Mouse (Mus musculus): ENCODE results near the gene Eif4e2. TPM values are rescaled to one million over a fixed set of nuclear protein-coding genes. Genes with fewer than 3 reads are reported as not detected.

Gene Eif4e2
- total RNA-seq, 4 experiments from 2014 or later = 54.7 to 68.0 (median 59.8) TPM

DNA sequence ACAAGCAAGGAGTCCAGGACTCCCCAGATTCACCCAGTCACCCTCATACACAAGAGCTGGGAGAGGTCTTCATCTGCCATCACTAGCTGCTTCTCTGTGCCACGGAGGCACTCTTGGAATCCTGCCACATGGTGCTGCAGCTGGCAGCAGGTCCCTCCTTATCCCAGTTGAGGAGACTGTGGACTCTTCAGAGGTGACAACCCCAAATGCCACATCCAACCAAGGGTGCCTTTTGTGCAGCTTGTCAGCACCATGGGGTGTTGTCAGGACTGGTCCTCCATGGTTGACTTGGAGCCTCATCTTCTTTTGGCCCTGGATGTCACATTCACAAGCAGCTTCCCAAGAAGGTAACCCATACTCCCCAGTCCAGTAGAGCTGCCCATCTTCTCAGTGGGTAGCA lies 11.9 kb upstream of the Eif4e2 start:
- DNase-seq (ENCODE audit: low spot score in 2 of 2) = no peak

DNA sequence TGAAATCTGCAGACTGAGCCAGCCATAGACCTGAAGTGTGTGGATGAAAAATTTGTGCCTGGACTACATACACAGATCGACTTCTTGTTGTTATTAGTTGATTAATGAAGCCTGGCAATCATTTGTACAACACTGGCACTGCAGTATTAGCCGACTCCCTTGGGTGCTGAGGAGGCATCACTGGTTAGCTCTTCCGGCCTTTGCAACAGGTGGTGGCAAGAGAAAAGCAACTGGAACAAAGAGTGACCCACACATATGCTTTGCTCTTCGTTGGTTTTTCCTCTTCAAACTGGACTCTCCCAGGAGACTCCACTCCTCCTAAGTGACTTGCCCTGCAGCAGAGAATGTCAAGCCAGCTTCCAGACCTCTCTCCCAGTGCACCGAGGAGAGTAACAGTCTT lies 9.9 kb upstream of the Eif4e2 start:
- DNase-seq (ENCODE audit: low spot score in 2 of 2) = no peak

DNA sequence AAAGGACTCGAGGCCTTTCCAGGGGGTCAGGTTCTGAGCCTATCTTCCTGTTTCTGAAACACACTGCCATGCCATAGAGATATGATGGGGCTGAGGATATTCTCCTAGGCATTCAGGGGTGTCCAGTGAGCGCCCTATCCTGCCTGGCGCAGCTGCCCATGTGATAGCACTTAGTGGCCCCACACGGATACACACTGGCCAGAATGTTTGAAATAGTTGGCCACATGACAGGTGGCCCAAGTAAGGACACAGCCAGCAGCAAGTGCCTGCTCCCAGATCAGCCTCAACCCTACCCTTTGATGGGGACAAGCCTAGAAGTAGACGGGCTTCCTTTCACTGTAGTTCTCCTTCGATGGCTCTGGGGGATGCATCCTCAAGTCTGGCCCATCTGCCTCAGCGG lies 9.2 kb upstream of the Eif4e2 start, which contains the start of gene Chrng:
Gene Chrng (plus strand): TSS at position 193 of the 400 bp plus-strand sequence.
- DNase-seq (ENCODE audit: low spot score in 2 of 2) = no peak

DNA sequence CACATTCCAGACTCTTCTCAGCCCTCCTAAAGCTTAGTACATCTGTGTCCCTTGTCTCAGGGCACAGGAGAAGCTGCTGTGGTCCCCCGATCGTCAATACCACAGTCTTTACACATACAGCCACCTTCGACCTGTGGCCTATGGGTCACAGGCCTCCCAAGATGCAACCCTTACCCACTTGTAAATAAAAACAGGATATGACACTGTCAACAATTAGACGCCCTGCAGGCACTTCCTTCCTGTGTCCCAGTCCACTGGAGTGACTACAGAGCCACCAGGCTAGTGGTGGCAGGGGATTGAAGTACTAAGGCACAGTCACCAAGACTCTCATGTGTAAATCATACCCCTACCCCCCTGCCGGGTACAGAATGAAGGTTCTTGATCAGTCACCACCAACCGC lies 8.7 kb upstream of the Eif4e2 start:
- no peak for DNase-seq (ENCODE audit: low spot score in 2 of 2)

DNA sequence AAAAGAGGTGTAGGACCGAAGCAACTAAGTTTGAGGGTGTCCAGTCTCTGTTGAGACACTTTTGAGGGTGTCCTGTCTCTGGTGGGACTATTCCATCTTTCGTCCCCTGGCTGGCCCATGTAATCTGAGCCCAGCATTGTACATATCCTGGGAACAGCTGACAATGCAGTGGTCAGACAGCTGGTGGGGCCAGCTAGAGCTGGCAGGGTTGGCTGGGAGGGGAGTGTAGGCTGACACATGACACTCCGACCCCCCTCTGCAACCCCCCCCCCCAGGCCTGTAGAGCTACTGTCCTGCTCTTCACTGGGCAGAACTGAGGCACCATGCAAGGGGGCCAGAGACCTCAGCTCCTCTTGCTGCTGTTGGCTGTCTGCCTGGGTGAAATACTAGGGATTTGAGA lies 8.2 kb upstream of the Eif4e2 start:
- DNase-seq (ENCODE audit: low spot score in 2 of 2) = no peak

DNA sequence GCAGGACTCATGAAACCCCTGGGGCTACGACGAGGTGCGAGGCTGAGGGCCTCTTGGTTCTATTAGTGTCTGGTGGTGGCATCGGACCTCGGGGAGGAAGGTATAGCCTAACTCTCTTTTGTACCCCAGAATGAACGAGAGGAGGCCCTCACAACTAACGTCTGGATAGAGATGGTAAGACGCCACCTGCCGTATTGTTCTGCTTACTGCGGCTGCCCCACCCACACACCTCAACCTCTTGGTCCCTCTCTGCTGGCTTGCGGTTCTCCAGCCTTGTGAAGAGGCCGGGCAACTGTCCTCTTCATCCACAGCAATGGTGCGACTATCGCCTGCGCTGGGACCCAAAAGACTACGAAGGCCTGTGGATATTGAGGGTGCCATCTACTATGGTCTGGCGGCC lies 7.4 kb upstream of the Eif4e2 start:
- DNase-seq (ENCODE audit: low spot score in 2 of 2) = no peak

DNA sequence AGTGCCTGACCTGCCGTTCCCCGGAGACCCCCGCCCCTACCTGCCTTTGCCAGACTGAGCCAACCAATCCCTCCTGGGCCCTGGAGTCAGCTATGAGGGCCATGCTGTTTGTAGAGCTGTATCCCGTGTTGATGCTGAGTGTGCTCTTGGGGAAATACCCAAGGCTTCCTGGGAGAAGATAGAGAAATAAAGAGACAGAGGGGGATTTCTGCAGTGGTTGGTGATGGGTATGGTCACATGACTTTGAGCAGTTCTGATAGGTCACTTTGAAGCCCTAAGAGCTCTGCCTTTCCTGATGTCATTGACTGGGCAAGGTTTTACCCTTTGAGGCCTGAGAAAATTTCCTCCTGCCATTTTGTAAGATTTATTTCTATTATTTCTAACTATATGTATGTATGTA lies 2.3 kb upstream of the Eif4e2 start:
- DNase-seq (ENCODE audit: low spot score in 2 of 2) = no peak

DNA sequence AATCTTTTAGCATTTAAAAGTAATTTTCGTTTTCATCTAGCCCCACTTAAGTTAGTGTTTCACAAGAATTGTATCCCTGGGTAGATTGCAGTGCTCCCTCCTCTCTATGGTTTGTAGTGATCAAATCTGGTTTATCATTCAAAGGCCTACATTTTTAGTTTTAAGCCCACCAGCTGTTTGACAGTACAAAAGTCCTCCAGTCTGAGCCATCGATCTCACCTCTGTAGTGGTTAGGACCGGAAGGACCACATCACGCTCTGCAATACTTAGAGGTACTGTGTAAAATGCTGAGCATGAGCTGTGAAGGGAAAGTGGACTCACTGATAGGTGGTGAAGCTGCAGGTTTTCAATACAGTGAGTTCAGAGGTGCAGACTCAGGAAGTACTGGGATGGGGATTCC lies 1.0 kb downstream of the Eif4e2 start:
- DNase-seq (ENCODE audit: low spot score in 2 of 2) = no peak

DNA sequence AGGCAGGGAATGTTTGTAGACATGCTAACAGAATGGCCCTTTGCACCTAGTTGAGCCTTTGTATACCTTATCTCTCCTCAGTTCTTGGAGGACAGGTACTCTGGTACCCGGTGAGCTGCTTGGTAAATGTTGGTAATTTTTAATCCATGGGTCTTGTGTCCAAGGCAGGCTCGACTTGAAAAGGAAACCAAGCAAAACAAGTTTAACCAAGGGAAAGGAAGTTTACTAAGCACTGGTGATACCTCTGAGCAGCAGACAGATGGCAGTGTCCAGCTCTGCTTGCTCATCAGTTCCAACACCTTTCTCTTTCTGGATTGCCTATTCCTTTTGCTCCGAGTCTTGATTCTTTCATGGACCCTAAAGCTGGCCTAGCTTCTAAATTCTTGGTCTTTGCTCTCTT lies 4.2 kb downstream of the Eif4e2 start:
- no peak for DNase-seq (ENCODE audit: low spot score in 2 of 2)

DNA sequence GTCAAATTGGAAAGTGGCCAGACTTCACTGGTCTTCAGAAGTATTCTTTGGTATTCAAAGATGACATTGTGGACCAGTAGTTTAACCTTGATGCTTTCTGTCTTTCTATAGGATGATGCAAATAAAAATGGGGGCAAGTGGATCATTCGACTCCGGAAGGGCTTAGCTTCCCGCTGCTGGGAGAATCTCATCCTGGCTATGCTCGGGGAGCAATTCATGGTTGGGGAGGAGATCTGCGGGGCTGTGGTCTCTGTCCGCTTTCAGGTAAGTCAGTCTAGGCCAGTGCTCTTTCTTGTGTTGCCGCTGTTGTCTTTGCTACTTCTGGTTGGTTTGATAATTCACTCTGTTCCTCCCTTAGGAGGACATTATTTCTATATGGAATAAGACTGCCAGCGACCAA lies 12.0 kb downstream of the Eif4e2 start:
- no peak for DNase-seq (ENCODE audit: low spot score in 2 of 2)

DNA sequence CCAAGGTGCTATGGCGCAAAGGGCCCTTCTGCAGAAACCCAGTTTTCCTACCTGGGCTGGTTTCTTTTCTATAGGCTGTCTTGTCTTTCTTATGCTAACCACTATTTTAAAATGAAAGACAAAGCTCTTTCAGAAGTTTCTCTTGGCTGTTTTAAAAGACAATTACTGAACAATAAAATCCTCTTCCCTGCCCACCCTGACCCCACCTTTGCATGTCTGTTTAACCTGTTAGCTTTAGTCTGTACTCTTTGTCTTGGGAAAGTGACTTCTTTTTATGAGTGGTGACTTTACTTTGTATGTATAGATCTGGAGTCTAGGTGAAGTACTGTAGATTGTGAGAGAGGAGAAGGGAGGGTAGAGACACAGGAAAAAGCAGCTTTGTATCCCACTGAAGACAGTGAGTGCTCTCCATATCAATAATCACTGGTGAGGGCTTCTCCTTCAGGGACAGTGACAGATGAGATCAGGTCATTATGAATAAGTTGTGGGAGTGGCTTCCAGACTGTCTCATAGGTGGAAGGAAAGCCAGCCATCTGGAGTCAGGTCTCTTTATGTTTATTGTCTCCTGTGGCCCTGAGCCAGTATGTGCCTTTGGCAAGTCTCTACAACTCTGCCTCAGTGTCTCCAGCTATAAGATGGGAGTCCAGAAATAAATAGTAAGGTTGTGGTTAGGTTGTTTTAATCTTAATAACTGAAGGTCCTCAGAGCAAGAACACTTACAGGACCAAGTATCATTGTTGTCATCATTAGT lies 12.9 kb downstream of the Eif4e2 start:
- no peak for DNase-seq (ENCODE audit: low spot score in 2 of 2)

DNA sequence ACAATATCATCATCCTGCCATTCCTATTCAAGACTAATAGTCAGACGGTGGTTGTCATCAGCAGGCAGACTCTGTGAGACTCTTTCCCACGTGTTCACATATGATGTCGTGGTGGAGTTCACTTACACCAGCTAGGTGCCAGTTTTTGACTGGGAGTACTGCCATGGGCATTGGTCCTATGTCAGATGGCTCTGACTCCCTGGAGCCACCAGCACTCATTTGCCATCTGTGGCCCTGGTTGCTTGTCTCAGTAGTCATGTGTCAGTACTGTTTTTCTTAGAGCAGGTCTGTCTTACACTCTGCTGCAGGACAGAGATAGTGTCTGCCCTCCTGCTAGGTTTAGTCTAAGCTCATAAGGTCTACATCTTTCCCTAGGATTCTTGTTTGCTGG lies 13.4 kb downstream of the Eif4e2 start:
- no peak for DNase-seq (ENCODE audit: low spot score in 2 of 2)

DNA sequence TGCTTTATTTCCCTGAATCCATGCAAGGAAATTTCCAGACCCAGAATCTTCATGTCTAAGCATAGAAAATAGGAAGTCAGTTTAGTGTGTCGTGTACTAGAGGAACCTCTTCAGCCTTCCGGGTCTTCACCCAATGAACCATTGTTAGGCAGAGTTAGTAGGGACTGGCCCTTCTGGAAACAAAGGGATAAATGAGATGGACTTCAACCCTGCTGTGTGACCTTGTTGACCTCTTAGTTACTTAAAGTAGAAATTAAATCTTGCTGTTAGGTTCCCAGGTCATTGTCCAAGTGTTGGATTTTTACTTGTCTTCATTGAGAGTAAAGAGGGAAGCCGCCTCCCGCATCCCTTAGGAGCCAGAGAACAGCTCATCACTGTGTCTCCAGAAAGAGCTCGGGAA lies 16.9 kb downstream of the Eif4e2 start:
- DNase-seq (ENCODE audit: low spot score in 2 of 2) = no peak

DNA sequence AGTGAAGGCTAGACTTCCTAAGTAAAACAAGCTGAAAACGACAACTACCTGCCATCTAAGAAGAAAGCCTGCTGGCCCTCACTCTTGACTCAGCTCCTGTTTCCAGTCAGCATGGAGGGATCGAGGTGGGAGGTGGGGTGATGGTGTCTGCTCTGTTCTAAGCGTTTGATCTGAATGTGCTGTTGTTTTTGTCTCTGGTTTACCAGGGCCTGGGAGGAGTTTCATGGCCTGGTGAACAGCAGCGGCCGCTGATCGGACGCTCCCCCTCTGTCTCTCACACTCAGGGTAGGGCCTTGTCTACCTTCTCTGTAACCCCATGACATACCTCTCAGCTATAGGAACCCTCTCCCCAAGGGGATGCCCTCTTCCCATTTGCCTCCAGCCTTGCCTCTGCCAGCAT lies 18.5 kb downstream of the Eif4e2 start:
- DNase-seq (ENCODE audit: low spot score in 2 of 2) = no peak

DNA sequence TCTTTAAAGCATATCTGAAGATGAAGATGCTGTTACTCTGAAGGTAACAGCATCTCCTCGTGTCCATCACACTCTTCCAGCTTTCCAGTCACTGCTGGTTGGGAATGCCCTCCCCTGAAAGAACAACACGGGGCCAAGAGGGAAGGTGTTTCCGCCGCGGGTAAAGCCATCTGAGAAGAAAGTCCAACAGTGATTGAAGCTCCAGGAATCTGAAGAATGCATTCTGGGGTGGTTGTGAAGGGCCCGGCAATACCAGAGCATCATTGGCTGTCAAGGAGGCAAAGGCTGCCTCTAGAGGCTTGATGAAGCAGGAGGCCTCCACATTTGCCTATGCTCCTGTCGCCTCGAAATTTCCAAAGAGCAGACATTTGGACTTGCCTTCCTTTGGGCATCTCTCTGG lies 25.3 kb downstream of the Eif4e2 start:
- no peak for DNase-seq (ENCODE audit: low spot score in 2 of 2)

DNA sequence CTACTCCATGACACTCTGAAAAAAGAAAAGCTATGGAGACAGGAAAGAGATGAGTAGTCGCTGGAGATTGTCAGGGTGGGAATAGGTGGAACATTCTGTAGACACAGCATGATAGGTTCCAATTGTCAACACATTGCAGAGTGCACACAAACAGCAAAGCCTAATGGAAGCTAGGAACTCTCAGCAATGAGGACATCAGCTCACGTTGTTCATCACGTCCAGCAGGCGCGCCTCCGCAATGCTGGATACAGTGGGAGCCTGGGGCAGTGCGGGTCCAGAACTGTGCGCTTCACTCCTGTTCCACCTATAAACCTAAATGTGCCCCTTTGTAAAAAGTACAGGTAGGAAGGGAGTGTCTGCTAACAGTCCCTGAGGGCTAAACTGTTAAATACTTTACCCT lies 29.3 kb downstream of the Eif4e2 start:
- no peak for DNase-seq (ENCODE audit: low spot score in 2 of 2)

DNA sequence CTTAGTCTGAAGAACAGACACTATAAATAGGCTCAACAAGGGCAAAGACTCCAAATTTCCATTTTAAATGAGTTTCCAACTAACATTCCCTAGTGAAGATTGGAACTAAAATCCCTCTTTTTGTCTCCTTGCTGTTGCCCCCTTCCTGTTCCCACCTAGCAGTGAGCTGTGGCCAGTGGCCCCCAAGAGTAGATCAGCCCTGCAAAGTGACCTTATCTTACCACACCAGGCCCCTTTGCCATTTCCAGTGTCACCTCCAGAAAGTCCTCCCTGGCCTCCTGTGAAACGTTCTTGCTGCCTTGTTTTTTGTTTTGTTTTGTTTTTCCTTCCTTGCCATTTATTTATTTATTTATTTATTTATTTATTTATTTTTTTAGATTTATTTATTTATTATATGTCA lies 31.7 kb downstream of the Eif4e2 start:
- no peak for DNase-seq (ENCODE audit: low spot score in 2 of 2)

DNA sequence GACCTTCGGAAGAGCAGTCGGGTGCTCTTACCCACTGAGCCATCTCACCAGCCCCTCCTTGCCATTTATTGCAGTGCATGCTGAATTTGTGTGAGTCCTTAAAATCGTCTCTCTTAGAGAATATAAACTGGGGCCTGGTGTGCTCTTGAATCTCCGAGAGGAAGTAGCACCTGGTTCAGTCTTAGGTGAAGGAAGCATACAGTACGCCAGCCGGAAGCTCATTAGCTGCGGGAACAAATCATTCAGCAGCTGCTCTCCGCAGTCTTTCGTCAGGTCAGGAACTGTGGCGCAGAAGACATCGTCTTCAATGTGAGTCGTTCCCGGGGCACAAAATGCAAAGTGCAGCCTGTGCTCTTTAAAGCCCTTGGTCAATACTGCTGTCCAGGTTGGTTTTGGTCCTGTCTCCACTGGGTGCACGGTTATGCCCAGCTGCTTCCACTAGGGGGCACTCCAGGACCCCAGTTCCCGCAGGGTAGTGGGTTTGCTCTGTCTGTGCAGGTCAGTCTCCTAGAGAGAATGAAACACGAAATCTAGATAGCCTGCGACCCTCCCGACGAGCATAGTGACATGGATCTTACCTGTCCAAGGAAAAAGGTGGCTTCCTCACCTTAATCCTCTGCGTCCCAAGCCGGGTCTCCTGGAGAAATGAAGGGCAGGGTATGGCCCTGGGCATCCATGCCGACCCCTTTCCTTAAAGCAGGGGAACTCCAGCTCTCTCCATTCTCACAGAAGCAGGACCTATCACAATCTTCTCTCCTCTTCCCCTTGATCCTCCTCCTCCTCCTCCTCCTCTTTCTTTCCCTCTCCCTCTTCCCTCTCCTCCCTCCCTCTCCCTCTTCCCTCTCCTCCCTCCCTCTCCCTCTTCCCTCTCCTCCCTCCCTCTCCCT lies 32.5 kb downstream of the Eif4e2 start:
- DNase-seq (ENCODE audit: low spot score in 2 of 2) = peak; percentile 55 to 80

DNA sequence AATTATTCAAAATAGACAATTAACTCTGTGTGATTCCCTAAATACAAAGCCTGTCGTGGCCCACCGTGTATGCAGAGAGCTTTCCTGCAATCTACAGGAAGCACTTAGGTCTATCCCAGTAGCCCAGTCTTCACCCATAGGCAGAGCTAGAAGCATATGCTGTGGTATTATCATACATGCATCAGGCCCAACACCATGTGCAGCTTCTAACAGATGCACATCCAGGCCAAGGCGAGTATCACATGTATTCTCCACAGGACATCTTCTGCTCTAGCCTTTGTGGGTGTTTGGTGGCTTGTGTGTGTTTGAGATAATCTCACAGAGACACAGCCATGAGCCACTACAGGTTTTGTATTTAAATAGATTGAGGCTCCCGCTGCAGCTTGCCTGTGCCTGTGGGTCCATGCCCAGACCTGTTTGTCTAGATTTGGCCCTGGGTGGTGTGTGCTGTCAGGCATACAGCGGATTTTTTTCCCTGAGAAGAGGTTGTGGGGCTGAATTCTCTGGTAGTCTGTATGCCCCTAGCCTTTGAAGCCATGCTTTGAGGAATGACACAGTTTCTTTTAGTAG lies 38.4 kb downstream of the Eif4e2 start:
- no peak for DNase-seq (ENCODE audit: low spot score in 2 of 2)

DNA sequence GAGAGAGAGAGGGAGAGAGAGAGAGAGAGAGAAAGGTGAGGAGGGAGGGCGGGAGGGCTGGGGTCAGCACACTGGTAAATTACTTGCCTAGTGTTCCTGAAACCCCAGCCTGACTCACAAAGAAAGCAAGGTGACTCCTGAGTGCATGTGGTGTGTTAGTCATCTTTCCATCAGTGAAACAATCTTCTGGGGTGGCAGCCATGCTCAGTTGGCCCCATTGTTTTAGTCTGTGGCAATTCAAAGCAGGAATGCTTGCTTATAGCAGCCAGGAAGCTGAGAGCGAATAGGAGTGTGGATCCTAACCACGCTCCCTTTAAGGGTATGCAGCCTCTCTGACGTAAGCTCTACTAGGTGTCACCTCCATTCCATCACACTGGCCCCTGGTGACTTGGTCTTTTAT lies 41.5 kb downstream of the Eif4e2 start:
- DNase-seq (ENCODE audit: low spot score in 2 of 2) = no peak

DNA sequence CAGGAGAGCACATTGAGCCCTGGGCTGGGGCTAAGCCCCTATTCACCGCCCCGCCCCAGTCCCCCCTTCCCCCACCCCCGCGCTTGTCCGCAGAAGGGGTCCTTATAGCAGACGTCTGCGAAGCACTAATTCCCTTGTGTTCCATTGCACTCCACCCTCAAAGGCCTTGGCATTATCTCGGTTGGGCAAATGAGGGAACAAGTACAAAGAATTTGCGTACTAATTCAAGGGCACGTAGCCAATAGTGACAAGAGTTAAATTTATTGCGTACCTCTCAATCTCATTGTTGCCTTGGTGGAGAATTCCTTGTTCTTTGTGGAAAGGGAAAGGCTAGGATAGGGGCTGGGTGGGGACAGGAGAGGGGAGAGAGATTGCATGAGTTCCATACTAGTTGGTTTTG lies 44.0 kb downstream of the Eif4e2 start:
- no peak for DNase-seq (ENCODE audit: low spot score in 2 of 2)

DNA sequence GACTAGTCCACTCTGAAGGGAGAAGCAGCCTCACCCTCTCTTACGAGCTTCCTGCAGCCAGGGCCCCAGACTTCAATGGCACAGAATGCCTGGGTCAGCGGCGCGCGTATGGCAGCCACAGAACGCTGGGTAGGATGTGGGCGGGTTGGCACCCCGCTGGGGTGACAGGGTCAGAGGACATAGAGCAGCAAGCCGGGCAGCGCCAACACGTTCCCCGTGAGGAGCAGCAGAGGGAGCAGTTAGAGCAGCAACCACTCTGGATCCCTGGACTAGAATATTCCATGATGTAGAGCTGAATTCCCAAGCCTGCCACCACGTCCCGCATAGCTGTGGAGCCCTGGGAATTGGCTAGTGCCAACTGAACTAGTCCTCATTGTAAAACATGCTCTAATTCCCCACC lies 44.8 kb downstream of the Eif4e2 start:
- DNase-seq (ENCODE audit: low spot score in 2 of 2) = no peak

DNA sequence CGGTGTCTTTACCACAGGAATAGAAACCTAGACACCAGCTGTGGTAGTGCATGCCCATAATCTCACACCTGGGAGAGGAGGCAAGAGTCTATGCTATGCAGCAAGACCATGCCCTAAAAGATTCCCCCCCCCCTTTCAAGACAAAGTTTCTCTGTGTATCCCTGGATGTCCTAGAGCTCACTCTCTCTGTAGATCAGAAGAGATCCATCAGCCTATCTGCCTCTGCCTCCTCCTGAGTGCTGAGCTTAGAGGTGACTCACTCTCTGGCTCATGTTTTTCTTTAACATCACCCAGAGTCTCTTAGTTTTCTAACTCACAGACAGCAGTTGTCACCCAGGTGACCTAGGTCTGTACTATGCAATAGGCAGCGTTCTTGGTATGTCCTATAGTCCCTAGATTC lies 45.6 kb downstream of the Eif4e2 start:
- no peak for DNase-seq (ENCODE audit: low spot score in 2 of 2)

Measured in layer of hippocampus, adult 8-10 months (tissue).